Mouse (Mus musculus): ENCODE measurements around the gene Cst13. TPM values are rescaled to one million over a fixed set of nuclear protein-coding genes. Genes with fewer than 3 reads are reported as not detected.
"Not testable (repeated sequence)": the region's sequence is repeated elsewhere in the genome, so short reads cannot be mapped to it uniquely, and the experiment has no call there.

The Cst13 gene
- total RNA-seq (2017) = not detected in 2 replicates

DNA sequence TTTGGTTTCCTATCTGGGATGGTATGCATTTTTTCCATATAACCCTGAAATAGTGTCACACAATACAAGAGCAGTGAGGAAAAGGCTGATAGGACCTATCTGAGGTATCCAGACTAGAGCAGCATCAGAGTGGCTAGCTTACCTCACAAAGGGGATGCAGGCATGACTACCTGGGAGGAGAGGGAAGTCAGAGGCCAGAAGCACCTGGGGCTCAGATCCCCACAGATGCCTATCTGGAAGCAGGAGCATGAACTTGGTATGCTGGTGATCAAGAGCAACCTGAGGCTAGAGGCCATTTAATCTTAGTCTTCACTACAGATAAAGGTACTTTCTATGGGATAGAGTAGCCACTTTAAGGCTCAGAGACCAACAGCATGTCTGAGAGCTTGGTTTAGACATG is at the start of gene Cst13:
TSS of gene Cst13 (plus strand) at position 173 of the 400 bp plus-strand sequence.
- no peak for ATAC-seq (replicated peaks in 1 of 2; ENCODE audit: insufficient read depth in 1 of 2, low FRiP score in 2 of 2, low TSS enrichment in 1 of 2, low read depth in 1 of 2, poor library complexity in 2 of 2, severe bottlenecking in 2 of 2)

DNA sequence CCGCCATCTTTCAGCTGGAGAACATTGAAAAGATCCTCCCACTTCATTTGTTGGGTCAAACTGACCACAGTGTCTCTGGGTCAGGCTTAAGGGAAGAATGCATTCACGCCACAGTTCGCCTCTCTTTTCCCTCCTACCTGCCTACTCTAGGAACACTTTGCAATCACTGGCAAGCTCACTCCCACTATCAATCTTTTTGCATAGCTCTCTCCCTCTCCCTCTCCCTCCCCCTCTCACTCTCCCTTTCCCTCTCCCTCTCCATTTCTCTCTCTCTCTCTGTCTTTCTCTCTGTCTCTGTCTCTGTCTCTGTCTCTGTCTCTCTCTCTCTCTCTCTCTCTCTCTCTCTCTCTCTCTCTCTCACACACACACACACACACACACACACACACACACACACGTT is 48.5 kb upstream of the Cst13 start, which contains the start of gene Cst11:
TSS of gene Cst11 (minus strand) at position 101 of the 400 bp plus-strand sequence.
- ATAC-seq (replicated peaks in 1 of 2; ENCODE audit: insufficient read depth in 1 of 2, low FRiP score in 2 of 2, low TSS enrichment in 1 of 2, low read depth in 1 of 2, poor library complexity in 2 of 2, severe bottlenecking in 2 of 2) = not testable (repeated sequence)

- no peak for ATAC-seq (replicated peaks in 1 of 2; ENCODE audit: insufficient read depth in 1 of 2, low FRiP score in 2 of 2, low TSS enrichment in 1 of 2, low read depth in 1 of 2, poor library complexity in 2 of 2, severe bottlenecking in 2 of 2)
Observed at GRCm38 (mm10) chr2:148781709-148782108, 38.2 kb upstream of the Cst13 start, which contains the start of gene 8030411F24Rik. Gene 8030411F24Rik (plus strand): TSS chr2:148782009.

- ATAC-seq (replicated peaks in 1 of 2; ENCODE audit: insufficient read depth in 1 of 2, low FRiP score in 2 of 2, low TSS enrichment in 1 of 2, low read depth in 1 of 2, poor library complexity in 2 of 2, severe bottlenecking in 2 of 2) = no peak
Observed at GRCm38 (mm10) chr2:148789142-148789541, 30.7 kb upstream of the Cst13 start, which contains the start of gene Cst12. Gene Cst12 (plus strand): TSS chr2:148789361.

DNA sequence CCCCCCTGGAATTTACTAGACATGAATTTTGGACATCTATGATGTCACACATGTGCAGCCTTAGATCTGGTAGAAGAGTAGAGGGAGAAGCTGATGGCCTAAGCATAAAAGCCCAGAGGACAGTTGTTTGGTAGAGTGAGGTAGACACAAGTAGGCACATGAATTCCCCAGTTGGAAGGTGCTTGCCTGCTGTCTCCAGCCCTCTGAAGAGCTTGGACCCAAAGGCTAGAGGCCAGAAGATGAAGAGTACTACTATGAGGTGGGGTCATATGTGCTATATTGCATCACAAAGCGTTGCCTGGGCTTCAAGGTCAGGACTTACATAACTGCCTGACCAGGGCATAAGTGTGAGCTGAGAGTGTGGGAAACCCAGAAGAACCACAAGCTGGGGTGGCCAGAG is 21.4 kb upstream of the Cst13 start, which contains the start of gene Cst8:
TSS of gene Cst8 (plus strand) at position 301 of the 400 bp plus-strand sequence.
- ATAC-seq (replicated peaks in 1 of 2; ENCODE audit: insufficient read depth in 1 of 2, low FRiP score in 2 of 2, low TSS enrichment in 1 of 2, low read depth in 1 of 2, poor library complexity in 2 of 2, severe bottlenecking in 2 of 2) = no peak

- peak; percentile 29 to 71; a peak in 3 of 4 replicates for ATAC-seq (replicated peaks in 1 of 2; ENCODE audit: insufficient read depth in 1 of 2, low FRiP score in 2 of 2, low TSS enrichment in 1 of 2, low read depth in 1 of 2, poor library complexity in 2 of 2, severe bottlenecking in 2 of 2)
Observed at GRCm38 (mm10) chr2:148801491-148801921, 18.4 kb upstream of the Cst13 start.

GRCm38 (mm10) chr2:148806696-148807095 is 13.2 kb upstream of the Cst13 start:
- no peak for ATAC-seq (replicated peaks in 1 of 2; ENCODE audit: insufficient read depth in 1 of 2, low FRiP score in 2 of 2, low TSS enrichment in 1 of 2, low read depth in 1 of 2, poor library complexity in 2 of 2, severe bottlenecking in 2 of 2)

DNA sequence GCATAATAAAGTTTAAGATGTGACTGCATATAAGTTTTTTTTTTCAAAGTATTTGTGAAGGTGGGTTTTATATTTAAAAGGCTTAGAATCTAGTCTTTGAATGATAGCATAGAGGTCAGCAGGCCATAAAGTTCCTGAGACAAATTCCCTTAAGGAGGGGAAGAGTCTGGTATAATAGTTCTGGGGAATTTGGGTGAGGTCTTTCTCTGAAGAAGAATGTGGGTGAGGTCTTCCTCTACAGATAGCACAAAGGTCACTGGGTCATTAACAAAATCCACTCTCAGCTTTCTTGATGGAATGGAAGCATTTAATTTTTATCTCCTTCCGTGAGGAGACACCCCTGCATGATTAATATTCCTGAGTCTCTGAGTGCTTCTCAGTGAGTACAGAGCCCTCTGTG is 6.1 kb downstream of the Cst13 start:
- ATAC-seq (replicated peaks in 1 of 2; ENCODE audit: insufficient read depth in 1 of 2, low FRiP score in 2 of 2, low TSS enrichment in 1 of 2, low read depth in 1 of 2, poor library complexity in 2 of 2, severe bottlenecking in 2 of 2) = no peak

GRCm38 (mm10) chr2:148834912-148835311 is 15.0 kb downstream of the Cst13 start, which contains the start of gene Cst9:
Gene Cst9 (plus strand): TSS chr2:148835147.
- no peak for ATAC-seq (replicated peaks in 1 of 2; ENCODE audit: insufficient read depth in 1 of 2, low FRiP score in 2 of 2, low TSS enrichment in 1 of 2, low read depth in 1 of 2, poor library complexity in 2 of 2, severe bottlenecking in 2 of 2)

DNA sequence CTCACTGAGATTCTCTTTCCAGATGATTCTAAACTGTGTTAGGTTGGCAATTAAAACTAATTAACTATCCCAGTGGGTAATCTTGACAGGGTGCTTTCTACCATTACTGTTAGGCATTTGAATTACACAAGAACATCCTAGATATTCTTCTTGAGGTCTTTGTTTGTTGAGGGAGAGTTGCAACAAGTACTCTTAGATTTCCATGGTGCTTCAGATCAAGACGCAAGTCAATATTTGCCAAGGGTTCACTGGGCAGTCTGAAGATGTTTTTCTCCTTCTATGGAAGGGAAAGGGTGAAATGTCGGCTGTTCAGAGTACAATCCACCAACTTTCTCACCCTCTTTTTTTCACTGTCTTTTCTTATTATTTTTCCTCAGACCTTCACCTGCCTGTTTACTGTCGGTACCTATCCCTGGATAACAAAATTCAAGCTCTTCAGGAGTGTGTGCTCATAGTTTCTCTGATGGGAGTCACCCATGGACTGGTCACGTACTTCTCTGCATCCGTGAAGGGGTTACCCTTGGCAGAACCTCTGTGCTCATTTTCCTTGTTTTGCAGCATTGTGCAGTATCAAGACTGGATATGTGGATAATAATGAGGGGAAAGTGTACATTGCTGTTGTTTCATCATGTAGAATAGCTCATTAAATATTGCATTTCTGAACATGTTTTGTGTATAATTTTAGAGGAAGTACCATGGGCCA is 18.3 kb downstream of the Cst13 start:
- no peak for ATAC-seq (replicated peaks in 1 of 2; ENCODE audit: insufficient read depth in 1 of 2, low FRiP score in 2 of 2, low TSS enrichment in 1 of 2, low read depth in 1 of 2, poor library complexity in 2 of 2, severe bottlenecking in 2 of 2)

DNA sequence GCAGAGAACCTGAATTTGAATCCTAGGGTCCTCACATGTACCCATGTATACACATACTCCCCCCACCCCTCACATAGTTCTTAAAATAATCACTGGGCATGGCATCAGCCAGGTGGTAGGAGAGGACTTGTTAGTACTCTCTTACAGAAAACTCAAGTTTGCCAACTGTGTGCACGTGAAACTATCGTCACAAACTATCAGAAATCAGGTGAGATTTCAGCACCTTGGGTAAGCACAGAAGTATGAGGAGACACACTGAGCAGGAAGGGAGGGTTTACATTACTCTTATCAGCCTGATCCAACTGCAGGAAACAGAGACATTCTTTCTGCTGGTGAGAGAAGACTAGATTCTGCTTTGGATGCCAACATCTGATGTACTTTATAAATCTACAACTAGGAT is 19.3 kb downstream of the Cst13 start:
- no peak for ATAC-seq (replicated peaks in 1 of 2; ENCODE audit: insufficient read depth in 1 of 2, low FRiP score in 2 of 2, low TSS enrichment in 1 of 2, low read depth in 1 of 2, poor library complexity in 2 of 2, severe bottlenecking in 2 of 2)

GRCm38 (mm10) chr2:148851116-148851906 is 31.4 kb downstream of the Cst13 start:
- ATAC-seq (replicated peaks in 1 of 2; ENCODE audit: insufficient read depth in 1 of 2, low FRiP score in 2 of 2, low TSS enrichment in 1 of 2, low read depth in 1 of 2, poor library complexity in 2 of 2, severe bottlenecking in 2 of 2) = peak; percentile 93 to 98

DNA sequence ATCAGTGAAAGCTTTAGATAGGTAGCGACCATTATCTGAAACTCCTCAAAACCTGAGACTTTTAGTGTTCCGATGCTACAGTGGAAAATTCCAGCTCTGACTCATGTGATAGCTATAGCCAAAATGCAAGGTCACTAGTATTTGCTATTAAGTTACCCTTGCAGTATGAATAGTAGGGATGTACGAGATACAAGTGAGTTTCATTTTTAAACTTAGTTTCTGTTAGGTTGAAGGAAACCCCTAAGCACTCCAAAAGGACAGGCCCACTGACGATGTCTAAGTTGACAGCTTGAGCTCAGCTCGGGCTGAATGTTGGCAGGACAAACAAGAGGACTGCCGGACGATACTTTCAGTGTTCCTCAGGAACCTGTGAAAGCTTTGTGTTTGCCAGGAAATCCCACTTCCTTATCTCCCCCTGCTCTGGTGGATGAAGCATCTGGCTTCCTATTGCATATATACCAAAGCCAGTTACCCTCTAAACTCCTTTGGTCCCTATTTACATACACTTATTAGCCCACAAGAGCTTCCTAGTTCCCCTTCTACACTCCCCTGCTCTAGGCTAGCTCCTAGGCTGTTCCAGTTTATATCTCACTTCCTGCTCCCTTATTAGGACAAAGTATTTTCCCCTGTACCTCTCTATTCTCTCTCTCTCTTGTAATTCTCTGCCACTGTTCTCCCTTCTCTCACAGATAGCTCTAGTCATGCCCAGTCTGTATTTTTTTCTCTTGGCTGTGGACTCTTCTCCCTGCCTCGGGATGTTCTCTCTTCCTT is 36.9 kb downstream of the Cst13 start:
- ATAC-seq (replicated peaks in 1 of 2; ENCODE audit: insufficient read depth in 1 of 2, low FRiP score in 2 of 2, low TSS enrichment in 1 of 2, low read depth in 1 of 2, poor library complexity in 2 of 2, severe bottlenecking in 2 of 2) = peak; percentile 89 to 94

DNA sequence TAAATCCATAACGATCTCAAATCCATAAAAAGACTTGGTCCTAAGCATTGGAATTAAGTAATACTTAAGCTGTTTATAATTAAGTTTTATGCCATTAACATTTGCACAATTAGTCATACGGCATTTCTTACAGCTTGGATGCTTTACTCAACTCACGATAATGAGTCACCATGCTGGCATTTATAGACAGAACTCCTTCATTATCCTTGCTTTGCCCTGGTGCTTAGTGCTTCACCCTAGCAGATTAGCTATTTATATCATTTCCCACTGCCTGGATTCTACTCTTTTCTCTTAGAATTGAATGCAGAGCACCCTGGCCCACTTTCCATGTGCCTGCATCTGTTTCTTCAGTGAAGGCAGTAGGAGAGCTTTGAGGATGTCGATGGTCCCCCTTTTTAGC is 37.6 kb downstream of the Cst13 start:
- no peak for ATAC-seq (replicated peaks in 1 of 2; ENCODE audit: insufficient read depth in 1 of 2, low FRiP score in 2 of 2, low TSS enrichment in 1 of 2, low read depth in 1 of 2, poor library complexity in 2 of 2, severe bottlenecking in 2 of 2)

DNA sequence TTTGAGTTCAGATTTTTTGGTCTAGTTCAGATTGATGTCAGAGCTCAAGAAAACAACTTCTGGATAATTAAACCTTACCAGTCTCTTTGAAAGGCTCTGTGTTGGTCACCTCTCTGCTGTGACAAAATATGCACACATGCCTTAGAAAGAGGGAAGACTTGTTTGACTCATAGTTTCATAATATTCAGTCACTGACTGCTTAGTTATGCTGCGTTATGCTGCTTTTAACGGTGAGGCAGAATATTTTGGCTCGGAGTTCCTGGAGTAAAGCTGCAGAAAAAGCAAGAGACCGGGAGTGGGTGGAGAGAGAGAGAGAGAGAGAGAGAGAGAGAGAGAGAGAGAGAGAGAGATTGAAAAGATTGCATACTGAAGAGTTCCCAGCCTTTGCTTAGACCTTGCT is 41.1 kb downstream of the Cst13 start:
- no peak for ATAC-seq (replicated peaks in 1 of 2; ENCODE audit: insufficient read depth in 1 of 2, low FRiP score in 2 of 2, low TSS enrichment in 1 of 2, low read depth in 1 of 2, poor library complexity in 2 of 2, severe bottlenecking in 2 of 2)

GRCm38 (mm10) chr2:148861693-148862092 is 41.8 kb downstream of the Cst13 start:
- no peak for ATAC-seq (replicated peaks in 1 of 2; ENCODE audit: insufficient read depth in 1 of 2, low FRiP score in 2 of 2, low TSS enrichment in 1 of 2, low read depth in 1 of 2, poor library complexity in 2 of 2, severe bottlenecking in 2 of 2)

- no peak for ATAC-seq (replicated peaks in 1 of 2; ENCODE audit: insufficient read depth in 1 of 2, low FRiP score in 2 of 2, low TSS enrichment in 1 of 2, low read depth in 1 of 2, poor library complexity in 2 of 2, severe bottlenecking in 2 of 2)
Observed at GRCm38 (mm10) chr2:148864966-148865365, 45.1 kb downstream of the Cst13 start, which contains the start of gene 9230104L09Rik. Gene 9230104L09Rik (minus strand): TSS chr2:148865038.
